Mouse (Mus musculus) forebrain, embryonic 14.5 days (tissue): ENCODE results near the gene Itpkb. TPM values are rescaled to one million over a fixed set of nuclear protein-coding genes. Genes with fewer than 3 reads are reported as not detected.
"Not testable (repeated sequence)": the region's sequence is repeated elsewhere in the genome, so short reads cannot be mapped to it uniquely, and the experiment has no call there.

Experiments
- ATAC-seq: fragments of 200-750 bp; cut with Nextera tagmentation; 2 replicates; pipeline ENCODE4 v1.8.0; 2017; ENCODE audit warnings: mild to moderate bottlenecking, moderate library complexity
- DNase-seq: peaks from one replicate; pipeline ENCODE4 v3.0.0-alpha.2; 2015; ENCODE audit warnings: low spot score
- H3K27ac ChIP-seq: fragments of 300-500 bp; sonication (generic); 2 replicates; pipeline ENCODE4 v1.5.1; 2014; ENCODE audit warnings: low read depth, mild to moderate bottlenecking, control low read depth, low read length, moderate library complexity
- H3K27me3 ChIP-seq: fragments of 300-500 bp; sonication (generic); replicated peaks from 2 replicates; pipeline ENCODE4 v1.6.1; 2014; ENCODE audit warnings: low read length, control low read depth, mixed read lengths; ENCODE audit not compliant: control insufficient read depth, insufficient read depth
- H3K36me3 ChIP-seq: fragments of 300-500 bp; sonication (generic); 2 replicates; pipeline ENCODE4 v1.6.1; 2014; ENCODE audit warnings: low read length, control low read depth; ENCODE audit not compliant: control insufficient read depth, insufficient read depth
- H3K4me1 ChIP-seq: fragments of 300-500 bp; sonication (generic); 2 replicates; pipeline ENCODE4 v1.6.1; 2014; ENCODE audit warnings: antibody characterized with exemption, low read length, control low read depth; ENCODE audit not compliant: control insufficient read depth, insufficient read depth
- H3K4me2 ChIP-seq: fragments of 300-500 bp; sonication (generic); 2 replicates; pipeline ENCODE4 v1.6.1; 2014; ENCODE audit warnings: mild to moderate bottlenecking, control low read depth, low read length
- H3K4me3 ChIP-seq: fragments of 300-500 bp; sonication (generic); 2 replicates; pipeline ENCODE4 v1.5.1; 2014; ENCODE audit warnings: low read depth, low read length, control low read depth
- H3K9ac ChIP-seq: fragments of 300-500 bp; sonication (generic); 2 replicates; pipeline ENCODE4 v1.6.1; 2014; ENCODE audit warnings: mild to moderate bottlenecking, low read length, control low read depth, moderate library complexity
- H3K9me3 ChIP-seq: fragments of 300-500 bp; sonication (generic); replicated peaks from 2 replicates; pipeline ENCODE4 v1.6.1; 2016; ENCODE audit warnings: low read length, control low read depth, mixed read lengths; ENCODE audit not compliant: control insufficient read depth
- WGBS: fragments of 180-500 bp; shearing (Covaris S2); extraction: QIAGEN DNeasy Blood & Tissue Kit; methylation state at CpG from one replicate; pipeline ENCODE4 v1.1.7; 2014; 5-methylcytosine and 5-hydroxymethylcytosine counted together
- polyA plus RNA-seq: library from polyadenylated mRNA; unstranded; fragments of >200 nt; fragmentation: Nextera tagmentation; extraction: Ambion mirVana; gene quantifications from 2 replicates; pipeline ENCODE4 v1.2.1, GENCODE M21; 2014

Itpkb gene
- polyA plus RNA-seq, 1 experiment from 2014 or later = 1.3 TPM

DNA sequence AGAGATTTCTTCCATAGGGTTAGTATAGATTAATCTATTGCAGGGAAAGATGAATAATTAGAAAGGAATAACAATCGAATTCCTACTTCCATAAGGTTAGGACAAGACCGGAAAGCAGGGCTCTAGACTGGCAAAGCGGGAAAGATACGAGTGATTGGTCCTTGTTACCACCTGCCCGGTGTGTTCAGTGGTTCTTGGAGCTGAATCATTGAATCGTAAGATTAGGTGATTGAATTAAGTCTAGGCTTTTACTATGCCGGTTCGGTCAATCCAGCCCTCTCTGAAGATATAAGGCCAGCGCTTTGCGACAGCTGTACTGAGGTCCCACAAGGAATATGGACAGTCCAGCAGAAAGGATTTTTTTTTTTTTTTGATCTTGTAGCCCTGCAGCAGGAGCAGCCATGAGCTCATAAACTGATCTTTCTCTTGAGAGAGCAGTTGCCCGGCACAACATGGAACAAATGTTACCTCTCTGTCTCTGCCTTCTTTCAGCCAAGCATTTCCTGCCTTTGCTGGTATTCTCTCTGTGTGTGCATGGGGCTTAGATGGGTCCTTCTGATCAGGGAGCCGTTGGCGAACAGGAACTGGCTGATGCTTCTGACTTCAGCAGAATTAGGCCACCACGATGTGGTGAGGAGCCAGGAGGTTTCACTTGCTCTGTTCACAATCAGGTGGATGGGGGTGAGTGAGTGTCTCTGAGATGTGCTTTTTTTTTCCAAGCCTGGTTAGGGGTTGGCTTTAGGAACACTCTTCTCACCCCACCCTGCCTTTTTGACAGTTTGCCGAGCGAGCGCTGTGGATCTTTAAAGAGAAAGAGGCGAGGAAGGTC lies 35.9 kb downstream of the Itpkb start:
- Histone ChIP-seq H3K27me3 (no peaks in the 10 kb centered on the region), H3K9me3 (no peaks in the 10 kb centered on the region), H3K4me1 (peaks cover 18% of the 10 kb centered on the region), H3K4me3 (0 out of 2 replicates have a peak overlapping the region, but pooled peaks have one; percentile 37), H3K27ac (peak overlapping the region; percentile 95), H3K36me3 (no peaks in the 10 kb centered on the region), H3K9ac (peak overlapping the region; percentile 21; the same call in 1 of the 2 replicates), H3K4me2 (peak overlapping the region; percentile 66)
- WGBS = 77% methylated on average over 18 of the region's 18 CpGs
- ATAC-seq (no peak), DNase-seq (no peak)

DNA sequence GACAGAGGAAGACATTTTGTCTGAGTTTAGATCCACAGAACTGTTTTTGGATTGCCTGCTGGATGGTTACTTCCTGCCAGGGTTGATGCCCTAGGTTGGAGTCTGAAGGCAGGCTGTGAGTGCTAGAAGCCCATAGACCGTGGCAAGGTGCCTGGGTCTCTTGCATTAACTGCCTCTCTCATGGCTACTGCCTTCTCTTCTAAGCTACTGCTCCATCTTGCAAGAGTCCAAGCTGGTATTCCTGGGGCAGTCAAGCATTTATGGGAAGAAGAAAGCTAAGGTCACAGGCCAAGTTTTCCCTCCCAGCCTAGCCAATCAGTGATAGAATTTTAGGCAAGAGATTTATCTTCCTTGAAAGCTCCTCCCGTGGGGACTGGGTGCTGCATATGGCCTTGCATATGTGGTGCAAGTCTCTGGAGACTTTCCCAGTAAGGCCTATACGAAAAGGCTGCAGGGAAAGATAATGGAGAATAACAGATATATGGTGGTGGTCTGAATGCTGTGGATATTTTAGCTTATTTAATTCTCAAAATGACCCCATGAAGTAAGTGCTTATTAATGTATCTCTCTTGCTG lies 36.8 kb downstream of the Itpkb start:
- Histone ChIP-seq H3K9me3 (no peaks in the 10 kb centered on the region), H3K27me3 (no peaks in the 10 kb centered on the region), H3K4me1 (peaks cover 18% of the 10 kb centered on the region), H3K9ac (no peak overlapping the region), H3K27ac (peak overlapping the region; percentile 61; the same call in 1 of the 2 replicates), H3K36me3 (no peaks in the 10 kb centered on the region), H3K4me2 (no peak overlapping the region), H3K4me3 (no peak overlapping the region)
- ATAC-seq (no peak), DNase-seq (peak; percentile 42)
- WGBS = 65% methylated on average over 3 of the region's 3 CpGs

DNA sequence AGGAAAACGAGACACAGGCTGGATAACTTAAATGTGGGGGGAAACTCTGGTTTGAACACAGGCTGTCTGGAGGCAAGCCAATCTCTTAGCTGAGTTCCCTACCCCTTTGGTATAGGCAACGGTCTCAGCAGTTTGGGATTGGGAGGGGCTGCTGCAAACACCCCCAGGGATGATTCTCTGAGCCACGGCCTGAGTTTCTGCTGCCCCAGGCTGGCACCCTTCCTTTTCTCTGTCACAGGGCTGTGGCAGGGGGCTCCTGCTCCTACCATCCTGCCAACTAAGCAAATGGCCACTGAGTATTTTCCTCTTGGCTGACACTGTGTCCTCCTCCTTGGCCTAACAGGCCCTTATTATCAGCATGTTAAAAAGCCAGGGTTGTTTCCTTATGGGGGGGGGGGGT lies 37.3 kb downstream of the Itpkb start:
- H3K4me2 ChIP-seq = no peak overlapping the region
- peaks cover 18% of the 10 kb centered on the region for H3K4me1 ChIP-seq
- H3K9me3 ChIP-seq = no peaks in the 10 kb centered on the region
- 66% methylated on average over 3 of the region's 3 CpGs for WGBS
- no peak overlapping the region for H3K4me3 ChIP-seq
- peak overlapping the region; percentile 61; the same call in 1 of the 2 replicates for H3K27ac ChIP-seq
- peak; percentile 37 for DNase-seq
- ATAC-seq = no peak
- H3K36me3 ChIP-seq = no peaks in the 10 kb centered on the region
- no peak overlapping the region for H3K9ac ChIP-seq
- no peaks in the 10 kb centered on the region for H3K27me3 ChIP-seq

DNA sequence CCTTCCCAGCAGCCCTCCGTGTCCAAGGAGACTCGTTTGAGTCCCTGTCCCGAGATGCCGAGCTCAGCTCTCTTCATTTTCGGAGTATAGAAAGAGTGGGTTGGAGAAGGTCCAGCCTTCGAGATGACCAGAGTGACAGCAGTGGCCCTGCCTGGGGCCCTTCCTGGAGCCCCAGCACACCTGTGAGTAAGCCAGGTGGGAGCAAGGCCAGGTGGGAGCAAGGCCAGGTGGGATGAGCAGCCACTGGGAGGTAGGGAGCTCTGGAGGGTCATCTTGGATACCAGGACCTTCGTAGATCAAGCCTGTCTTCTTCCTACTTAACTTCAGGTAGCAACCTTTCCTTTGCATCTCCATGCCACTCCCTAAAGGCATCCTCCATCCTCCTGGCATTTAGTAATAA lies 37.8 kb downstream of the Itpkb start:
- no peaks in the 10 kb centered on the region for H3K27me3 ChIP-seq
- no peak overlapping the region for H3K4me3 ChIP-seq
- H3K36me3 ChIP-seq = no peaks in the 10 kb centered on the region
- H3K9me3 ChIP-seq = no peaks in the 10 kb centered on the region
- H3K9ac ChIP-seq = no peak overlapping the region
- H3K27ac ChIP-seq = no peak overlapping the region
- DNase-seq (no peak), ATAC-seq (no peak)
- H3K4me1 ChIP-seq = peaks cover 18% of the 10 kb centered on the region
- 86% methylated on average over 7 of the region's 7 CpGs for WGBS
- H3K4me2 ChIP-seq = no peak overlapping the region

DNA sequence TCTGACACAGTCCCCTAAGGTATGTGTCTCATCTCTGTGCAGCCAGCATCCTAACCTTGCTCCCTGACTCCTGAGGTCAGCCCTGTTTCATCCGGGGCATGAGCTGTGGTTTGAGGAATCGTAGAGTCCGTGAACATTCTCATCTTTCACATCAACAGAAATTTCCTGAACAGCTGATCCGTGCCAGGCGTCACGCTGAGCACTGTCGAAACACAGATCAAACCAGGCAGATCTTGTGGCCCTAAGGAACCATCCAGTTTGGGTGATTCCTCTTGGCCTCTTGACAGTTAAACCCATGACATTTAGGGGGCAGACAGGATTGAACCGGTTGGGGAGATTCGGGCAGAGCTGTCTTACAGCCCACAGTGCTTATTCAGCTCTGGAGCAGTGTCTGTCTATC lies 38.4 kb downstream of the Itpkb start:
- Histone ChIP-seq H3K4me3 (no peak overlapping the region), H3K9ac (no peak overlapping the region), H3K4me2 (no peak overlapping the region), H3K4me1 (peaks cover 18% of the 10 kb centered on the region), H3K27ac (no peak overlapping the region), H3K36me3 (no peaks in the 10 kb centered on the region), H3K9me3 (no peaks in the 10 kb centered on the region), H3K27me3 (no peaks in the 10 kb centered on the region)
- WGBS = 86% methylated on average over 9 of the region's 9 CpGs
- DNase-seq = no peak
- ATAC-seq = no peak

DNA sequence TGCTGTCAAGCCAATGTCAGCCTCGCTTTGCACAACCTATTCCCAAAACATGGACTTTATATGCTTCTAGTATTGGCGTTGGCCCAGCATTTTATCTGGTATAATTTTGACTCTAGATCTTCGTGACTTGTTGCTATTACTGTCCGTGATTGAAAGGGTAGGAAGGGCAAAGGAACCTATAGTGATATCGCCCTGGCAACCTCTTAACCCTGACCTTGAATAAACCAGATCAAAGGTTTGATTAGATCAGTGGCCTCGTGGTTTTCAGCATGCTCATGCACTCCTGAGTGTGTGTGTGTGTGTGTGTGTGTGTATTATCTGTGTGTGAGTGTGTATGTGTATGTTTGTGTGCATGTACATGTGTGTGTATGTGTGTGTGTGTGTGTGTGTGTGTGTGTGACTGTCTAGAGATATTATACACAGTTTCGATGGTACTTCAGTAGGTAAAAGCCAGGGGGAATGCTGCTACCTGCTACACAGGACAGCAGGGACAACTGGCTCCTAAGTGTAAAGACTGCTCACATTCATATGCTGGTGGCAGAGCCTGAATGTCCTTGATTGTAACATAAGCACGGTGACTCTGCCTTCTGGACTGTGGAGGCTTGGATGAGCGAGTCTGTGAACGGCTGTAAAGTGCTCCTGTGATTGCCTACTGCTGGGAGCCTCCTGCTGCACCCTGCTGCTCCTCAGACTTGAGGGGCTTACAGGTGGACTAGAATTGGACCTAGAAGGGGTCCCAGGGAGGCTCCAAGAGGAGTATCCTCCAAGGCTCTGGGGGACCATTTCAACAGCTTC lies 40.8 kb downstream of the Itpkb start:
- Histone ChIP-seq H3K4me3 (no peak overlapping the region), H3K27me3 (no peaks in the 10 kb centered on the region), H3K36me3 (no peaks in the 10 kb centered on the region), H3K9me3 (no peaks in the 10 kb centered on the region), H3K9ac (no peak overlapping the region), H3K27ac (no peak overlapping the region), H3K4me1 (peaks cover 4% of the 10 kb centered on the region; the same call in 1 of the 2 replicates), H3K4me2 (no peak overlapping the region)
- ATAC-seq (no peak), DNase-seq (no peak)
- WGBS = 73% methylated on average over 10 of the region's 10 CpGs

DNA sequence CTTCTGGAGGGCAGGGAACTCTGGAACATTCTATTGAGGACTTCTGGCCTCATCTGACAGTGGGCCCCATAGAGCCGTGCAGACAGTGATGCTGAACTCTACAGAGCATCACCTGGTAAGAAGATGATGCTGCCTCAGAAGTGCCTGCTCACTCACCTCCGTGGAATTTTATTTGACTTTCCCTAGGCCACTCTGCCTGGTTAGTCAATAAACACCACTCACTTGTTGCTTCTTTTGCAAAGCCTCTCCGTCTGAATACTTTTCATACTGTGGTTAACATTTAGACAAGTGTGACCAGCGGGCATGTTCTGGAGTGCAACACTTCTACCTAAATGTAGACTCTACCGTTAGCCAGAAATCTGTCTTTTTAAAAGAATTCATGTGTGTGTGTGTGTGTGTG lies 42.0 kb downstream of the Itpkb start:
- not testable (repeated sequence) for H3K4me1 ChIP-seq, H3K9ac ChIP-seq, H3K4me2 ChIP-seq, ATAC-seq, H3K4me3 ChIP-seq, H3K9me3 ChIP-seq, H3K36me3 ChIP-seq, DNase-seq, H3K27me3 ChIP-seq, H3K27ac ChIP-seq
- WGBS = 97% methylated on average over 5 of the region's 5 CpGs

DNA sequence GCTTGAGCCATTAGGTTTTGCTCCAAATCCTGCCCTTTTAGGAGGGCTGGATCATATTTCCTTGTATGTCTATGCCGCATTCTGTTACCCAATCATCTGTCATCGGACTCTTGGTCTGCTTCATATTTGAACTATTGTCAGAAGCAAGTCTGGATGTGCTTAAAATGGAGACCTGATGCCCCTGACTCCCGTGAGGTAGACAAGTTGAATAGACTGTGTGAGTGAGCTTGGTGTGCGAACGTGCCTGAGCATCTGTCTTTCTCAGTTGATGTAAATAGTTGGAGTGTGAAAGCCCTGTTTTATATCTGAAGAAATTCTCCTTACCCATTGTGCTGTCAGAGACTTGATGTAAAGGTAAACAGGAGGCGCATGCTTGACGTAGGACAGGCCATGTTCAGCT lies 46.3 kb downstream of the Itpkb start:
- Histone ChIP-seq H3K4me3 (no peak overlapping the region), H3K27ac (no peak overlapping the region), H3K36me3 (no peaks in the 10 kb centered on the region), H3K27me3 (no peaks in the 10 kb centered on the region), H3K4me2 (no peak overlapping the region), H3K4me1 (no peaks in the 10 kb centered on the region), H3K9me3 (no peaks in the 10 kb centered on the region), H3K9ac (no peak overlapping the region)
- 83% methylated on average over 7 of the region's 7 CpGs for WGBS
- DNase-seq (no peak), ATAC-seq (no peak)
